Mouse (Mus musculus): ENCODE measurements around the gene Gm5105. TPM values are rescaled to one million over a fixed set of nuclear protein-coding genes. Genes with fewer than 3 reads are reported as not detected.

The Gm5105 gene
- polyA plus RNA-seq, 1 experiment from 2014 or later = not detected

DNA sequence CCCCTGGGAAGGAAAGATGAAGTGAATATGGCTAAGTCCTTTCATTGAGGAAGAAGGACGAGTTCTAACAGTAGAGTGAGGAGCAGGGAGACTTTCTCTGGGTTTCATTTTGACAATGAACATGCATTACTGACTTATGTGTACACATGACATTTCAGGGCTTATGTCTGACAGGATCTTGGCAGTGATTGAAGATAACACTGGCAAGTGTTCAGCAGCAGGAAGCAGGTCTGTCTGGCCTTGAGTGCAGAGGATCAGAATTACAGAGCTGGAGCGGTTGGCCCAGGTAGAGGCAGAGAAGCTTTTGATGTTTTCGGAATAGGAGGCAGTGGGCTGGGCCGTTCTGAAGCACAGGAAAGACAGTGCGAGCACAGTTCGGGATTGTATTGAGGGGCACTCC, 59.0 kb downstream of the Gm5105 start:
- Histone ChIP-seq H3K27me3 (replicated peaks; ENCODE audit: low read depth, poor library complexity, severe bottlenecking) (no peaks in the 10 kb centered on the region), H3K9me3 (peaks cover 7% of the 10 kb centered on the region; the same call in 1 of the 2 replicates), H3K36me3 (replicated peaks) (no peaks in the 10 kb centered on the region), H3K27ac (replicated peaks) (no peak overlapping the region), H3K4me1 (peaks cover 4% of the 10 kb centered on the region; the same call in 1 of the 2 replicates), H3K4me3 (no peak overlapping the region)
- 87% methylated on average over 6 of the region's 6 CpGs for WGBS
- DNase-seq (ENCODE audit: low spot score) = no peak

DNA sequence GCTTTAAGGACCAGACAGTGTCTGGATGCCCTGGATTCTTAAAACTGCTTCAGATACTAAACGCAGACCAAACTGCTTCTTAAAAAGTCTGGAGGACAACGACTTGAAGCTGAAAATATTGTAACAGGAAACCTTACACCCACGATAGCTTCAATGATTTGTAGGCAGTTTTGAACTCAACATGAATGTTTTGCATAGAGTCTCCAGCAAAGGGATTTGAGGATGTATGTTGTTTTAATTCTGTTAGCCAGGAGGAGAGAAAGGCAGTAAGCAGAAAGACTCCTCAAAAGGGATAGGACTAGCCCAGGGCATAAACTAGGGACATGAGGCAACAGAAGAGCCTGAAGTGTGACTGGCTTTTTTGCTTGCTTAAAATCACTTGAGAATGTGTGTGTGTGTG, 60.3 kb downstream of the Gm5105 start:
- WGBS = 78% methylated on average over 3 of the region's 3 CpGs
- H3K9me3 ChIP-seq = peaks cover 7% of the 10 kb centered on the region; the same call in 1 of the 2 replicates
- H3K4me1 ChIP-seq = peaks cover 4% of the 10 kb centered on the region; the same call in 1 of the 2 replicates
- H3K36me3 ChIP-seq (replicated peaks) = no peaks in the 10 kb centered on the region
- DNase-seq (ENCODE audit: low spot score) = no peak
- no peak overlapping the region for H3K27ac ChIP-seq (replicated peaks)
- H3K27me3 ChIP-seq (replicated peaks; ENCODE audit: low read depth, poor library complexity, severe bottlenecking) = no peaks in the 10 kb centered on the region
- no peak overlapping the region for H3K4me3 ChIP-seq

DNA sequence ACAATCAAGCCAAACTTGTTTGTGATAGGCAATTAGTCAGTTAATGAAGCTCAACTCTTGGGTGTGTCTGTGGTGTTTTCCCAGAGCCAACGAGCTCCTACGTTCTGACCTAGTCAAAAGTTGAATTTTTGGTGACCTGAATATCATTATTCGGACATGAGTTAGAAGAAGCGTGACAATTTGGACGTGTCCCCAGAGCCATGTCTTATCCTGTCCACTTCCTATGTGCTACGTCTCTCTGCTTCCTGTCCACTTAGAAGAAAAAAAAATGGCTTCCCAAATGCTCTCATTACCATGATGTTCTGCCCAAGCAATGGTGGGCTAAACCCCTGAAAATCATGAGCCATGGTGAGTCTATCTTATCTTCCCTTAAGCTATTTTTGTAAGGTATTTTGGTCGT, 63.9 kb downstream of the Gm5105 start:
- H3K36me3 ChIP-seq (replicated peaks) = no peaks in the 10 kb centered on the region
- 87% methylated on average over 7 of the region's 7 CpGs for WGBS
- peaks cover 7% of the 10 kb centered on the region; the same call in 1 of the 2 replicates for H3K9me3 ChIP-seq
- H3K4me3 ChIP-seq = no peak overlapping the region
- peaks cover 14% of the 10 kb centered on the region for H3K4me1 ChIP-seq
- no peak for DNase-seq (ENCODE audit: low spot score)
- no peaks in the 10 kb centered on the region for H3K27me3 ChIP-seq (replicated peaks; ENCODE audit: low read depth, poor library complexity, severe bottlenecking)
- no peak overlapping the region for H3K27ac ChIP-seq (replicated peaks)

DNA sequence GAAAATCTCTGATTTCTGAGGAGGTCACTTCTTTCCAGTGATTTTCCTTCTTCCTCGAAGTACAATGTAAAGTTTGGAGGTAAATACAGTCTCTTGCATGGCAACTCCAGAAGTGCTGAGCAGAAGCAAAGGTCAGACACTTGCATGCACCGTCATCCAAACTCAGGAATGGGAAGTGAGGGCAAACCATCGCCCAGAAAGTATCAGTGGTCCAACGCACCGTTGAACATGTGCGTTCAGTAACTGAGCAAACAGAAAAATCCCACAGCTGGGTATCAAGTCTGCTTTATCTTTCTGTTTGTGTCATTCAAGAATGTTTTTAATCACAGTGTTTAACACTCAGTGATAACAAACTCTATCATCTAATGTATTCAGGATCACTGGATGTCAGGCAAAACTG, 64.6 kb downstream of the Gm5105 start:
- Histone ChIP-seq H3K4me1 (peaks cover 14% of the 10 kb centered on the region), H3K9me3 (peaks cover 7% of the 10 kb centered on the region; the same call in 1 of the 2 replicates), H3K27ac (replicated peaks) (no peak overlapping the region), H3K27me3 (replicated peaks; ENCODE audit: low read depth, poor library complexity, severe bottlenecking) (no peaks in the 10 kb centered on the region), H3K4me3 (no peak overlapping the region), H3K36me3 (replicated peaks) (no peaks in the 10 kb centered on the region)
- WGBS = 87% methylated on average over 6 of the region's 6 CpGs
- DNase-seq (ENCODE audit: low spot score) = no peak

DNA sequence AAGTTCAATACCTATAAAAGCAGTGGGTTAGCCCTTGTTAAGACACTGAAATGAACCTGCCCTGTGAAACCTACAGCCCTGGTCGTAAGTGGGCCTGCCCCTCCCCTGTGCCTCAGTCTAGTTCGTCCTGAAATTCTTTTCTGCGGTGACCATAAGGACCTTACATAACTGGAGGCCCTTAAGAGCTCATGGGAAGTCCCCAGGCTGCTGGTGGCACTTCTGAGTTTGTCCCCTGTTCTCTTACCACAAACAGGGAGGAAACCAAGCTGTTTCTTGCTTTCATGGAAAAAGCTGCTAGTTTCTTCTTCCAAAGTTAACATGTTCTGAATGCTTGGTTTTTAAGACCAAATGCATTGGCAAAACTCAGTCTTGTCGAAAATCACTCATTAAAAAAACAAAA, 65.3 kb downstream of the Gm5105 start:
- peaks cover 7% of the 10 kb centered on the region; the same call in 1 of the 2 replicates for H3K9me3 ChIP-seq
- H3K4me3 ChIP-seq = no peak overlapping the region
- DNase-seq (ENCODE audit: low spot score) = no peak
- WGBS = 82% methylated on average over 4 of the region's 4 CpGs
- peaks cover 14% of the 10 kb centered on the region for H3K4me1 ChIP-seq
- no peaks in the 10 kb centered on the region for H3K27me3 ChIP-seq (replicated peaks; ENCODE audit: low read depth, poor library complexity, severe bottlenecking)
- no peak overlapping the region for H3K27ac ChIP-seq (replicated peaks)
- H3K36me3 ChIP-seq (replicated peaks) = no peaks in the 10 kb centered on the region

DNA sequence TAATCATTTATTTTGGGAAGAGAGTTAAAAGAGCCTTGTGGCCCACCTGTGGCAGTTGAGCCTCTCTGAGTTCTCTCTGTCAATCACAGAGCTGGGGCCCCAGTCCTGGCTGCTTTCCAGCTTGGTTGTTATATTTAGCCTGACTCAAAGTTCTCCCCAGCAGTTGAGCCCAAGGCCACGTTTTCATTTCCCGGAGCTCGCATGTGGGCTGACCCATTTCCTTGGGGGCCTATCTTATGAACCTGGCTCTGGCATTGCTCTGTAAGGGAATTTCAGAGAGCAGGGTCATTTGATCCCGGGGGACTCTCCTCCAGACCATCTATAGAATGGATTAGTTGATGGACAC, 66.5 kb downstream of the Gm5105 start:
- no peaks in the 10 kb centered on the region for H3K27me3 ChIP-seq (replicated peaks; ENCODE audit: low read depth, poor library complexity, severe bottlenecking)
- no peak overlapping the region for H3K4me3 ChIP-seq
- no peaks in the 10 kb centered on the region for H3K36me3 ChIP-seq (replicated peaks)
- H3K9me3 ChIP-seq = peaks cover 7% of the 10 kb centered on the region; the same call in 1 of the 2 replicates
- H3K27ac ChIP-seq (replicated peaks) = no peak overlapping the region
- no peak for DNase-seq (ENCODE audit: low spot score)
- peaks cover 14% of the 10 kb centered on the region for H3K4me1 ChIP-seq
- 78% methylated on average over 4 of the region's 4 CpGs for WGBS

DNA sequence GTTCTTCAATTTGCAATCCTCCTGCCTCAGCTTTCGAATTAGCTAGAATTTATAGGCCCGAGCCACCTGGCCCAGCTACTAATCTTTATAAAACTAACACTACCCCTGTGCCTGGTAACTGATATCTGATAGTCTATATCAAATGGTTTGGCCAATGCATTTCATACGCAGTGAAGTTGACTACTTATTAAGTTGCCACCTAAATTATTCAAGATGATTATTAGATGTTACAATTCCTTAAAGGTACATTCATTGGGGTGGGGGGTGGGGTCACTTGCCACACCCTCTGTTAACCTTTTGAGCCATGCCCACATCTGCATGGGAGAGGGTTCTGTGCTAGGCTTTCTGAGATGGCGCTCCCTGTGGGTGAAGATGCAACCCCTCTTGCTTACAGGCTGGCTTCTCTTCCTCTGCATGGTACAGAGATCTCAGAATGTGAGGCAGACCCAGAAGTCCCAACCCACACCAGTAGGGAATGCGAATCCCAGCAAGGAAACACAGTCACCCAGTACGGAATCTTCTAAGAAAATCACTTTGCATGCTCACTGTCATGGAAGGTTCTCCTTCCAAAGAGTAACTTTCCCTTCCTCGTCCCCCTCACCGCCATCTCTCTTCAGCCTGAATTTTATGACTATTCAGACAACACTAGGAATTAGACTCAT, 67.0 kb downstream of the Gm5105 start:
- Histone ChIP-seq H3K27me3 (replicated peaks; ENCODE audit: low read depth, poor library complexity, severe bottlenecking) (no peaks in the 10 kb centered on the region), H3K4me1 (peaks cover 14% of the 10 kb centered on the region), H3K9me3 (peaks cover 5% of the 10 kb centered on the region; the same call in 1 of the 2 replicates), H3K27ac (replicated peaks) (no peak overlapping the region), H3K36me3 (replicated peaks) (no peaks in the 10 kb centered on the region), H3K4me3 (no peak overlapping the region)
- 94% methylated on average over 8 of the region's 8 CpGs for WGBS
- DNase-seq (ENCODE audit: low spot score) = no peak

DNA sequence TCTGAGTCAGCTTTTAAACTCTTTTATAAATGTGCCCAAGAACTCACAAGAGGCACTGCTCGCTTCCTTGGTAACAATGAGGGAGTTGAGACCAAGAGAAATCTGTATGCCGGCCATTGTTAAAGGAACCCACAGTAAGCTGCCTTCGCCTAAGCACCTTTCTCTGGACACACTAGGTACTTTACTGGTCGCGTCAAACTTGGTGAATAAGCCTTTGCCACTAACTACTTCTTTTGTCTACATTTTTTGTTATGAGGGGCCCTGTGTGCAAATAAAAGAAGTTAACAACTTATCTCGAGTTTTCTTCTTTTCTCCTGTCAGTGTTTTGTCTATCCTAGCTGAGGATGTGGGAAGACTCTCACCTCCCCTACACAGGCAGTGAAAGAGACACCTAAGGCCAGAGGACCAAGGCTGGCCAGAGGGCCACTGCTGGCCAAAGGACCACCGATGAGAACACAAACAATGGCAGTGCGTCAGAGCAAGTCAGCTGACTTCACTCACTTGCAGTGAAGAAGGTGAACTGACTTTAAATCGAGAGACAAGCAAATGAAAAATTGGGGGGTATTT, 67.9 kb downstream of the Gm5105 start:
- Histone ChIP-seq H3K27me3 (replicated peaks; ENCODE audit: low read depth, poor library complexity, severe bottlenecking) (no peaks in the 10 kb centered on the region), H3K9me3 (no peaks in the 10 kb centered on the region), H3K4me1 (peaks cover 14% of the 10 kb centered on the region), H3K4me3 (no peak overlapping the region), H3K36me3 (replicated peaks) (no peaks in the 10 kb centered on the region), H3K27ac (replicated peaks) (no peak overlapping the region)
- WGBS = 76% methylated on average over 9 of the region's 9 CpGs
- DNase-seq (ENCODE audit: low spot score) = no peak

Other genes with a start within 250 kb of the Gm5105 start
- gene H2afz, start 202.9 kb downstream of the Gm5105 start, polyA plus RNA-seq (2016; fragmentation: Nextera tagmentation; extraction: Ambion mirVana) = 3,248 and 3,273 TPM in 2 replicates
- gene Dnajb14, start 199.7 kb downstream of the Gm5105 start, polyA plus RNA-seq (2016; fragmentation: Nextera tagmentation; extraction: Ambion mirVana) = 7.5 and 7.9 TPM in 2 replicates
- gene Lamtor3, start 148.9 kb downstream of the Gm5105 start, polyA plus RNA-seq (2016; fragmentation: Nextera tagmentation; extraction: Ambion mirVana) = 86.7 and 88.8 TPM in 2 replicates
- gene Dapp1, start 85.8 kb downstream of the Gm5105 start, polyA plus RNA-seq (2016; fragmentation: Nextera tagmentation; extraction: Ambion mirVana) = 2.1 and 2.3 TPM in 2 replicates
- gene 1110002E22Rik, start 2.3 kb downstream of the Gm5105 start, polyA plus RNA-seq (2016; fragmentation: Nextera tagmentation; extraction: Ambion mirVana) = 0.04 and 0.05 TPM in 2 replicates
- 18.1 and 20.0 TPM in 2 replicates for gene Trmt10a, start 76.1 kb upstream of the Gm5105 start, polyA plus RNA-seq (2016; fragmentation: Nextera tagmentation; extraction: Ambion mirVana)
- 9.8 and 10.0 TPM in 2 replicates for gene Mttp, start 77.6 kb upstream of the Gm5105 start, polyA plus RNA-seq (2016; fragmentation: Nextera tagmentation; extraction: Ambion mirVana)
- not detected in 2 replicates for gene 4930579F01Rik, start 126.4 kb upstream of the Gm5105 start, polyA plus RNA-seq (2016; fragmentation: Nextera tagmentation; extraction: Ambion mirVana)
- not detected in 2 replicates for gene Adh7, start 150.4 kb upstream of the Gm5105 start, polyA plus RNA-seq (2016; fragmentation: Nextera tagmentation; extraction: Ambion mirVana)
- not detected in 2 replicates for gene Adh1, start 193.6 kb upstream of the Gm5105 start, polyA plus RNA-seq (2016; fragmentation: Nextera tagmentation; extraction: Ambion mirVana)
- gene Adh6a, start 245.9 kb upstream of the Gm5105 start, polyA plus RNA-seq (2016; fragmentation: Nextera tagmentation; extraction: Ambion mirVana) = not detected in 2 replicates

Data from embryonic facial prominence, embryonic 10.5 days (tissue).